Comparison of ENCODE assay signal across 8 mouse cellular contexts in genomic region chr4:123584084-123584719, GRCm38 (mm10).
DNase-seq lines count a peak whose midpoint lies in the region; TF ChIP-seq lines count a peak whose summit lies in the region.

No protein-coding gene starts in this region.

- no peak overlapping the region for H3K27ac ChIP-seq in cerebellum, adult 2 months (ENCODE audit: insufficient read depth, low read length)

- no peaks in the 10 kb centered on the region for H3K27me3 ChIP-seq in cerebellum, adult 2 months (ENCODE audit: control insufficient read depth, insufficient read depth, low read length)

- TF ChIP-seq POLR2A in cerebellum, adult 2 months (IDR thresholded peaks at IDR 0.05; ENCODE audit: borderline replicate concordance, insufficient read depth, low read length), result no peak

- peaks cover 3% of the 10 kb centered on the region; the same call in 1 of the 2 replicates for H3K4me1 ChIP-seq in cerebellum, adult 2 months (ENCODE audit: control insufficient read depth, insufficient read depth, low read length)

- WGBS in cerebellum, adult 2 months, result 55% methylated on average over 8 of the region's 8 CpGs

- no peak for TF ChIP-seq CTCF in cerebellum, adult 2 months (IDR thresholded peaks at IDR 0.05; ENCODE audit: borderline replicate concordance, insufficient read depth, low read depth, low read length)

- no peak overlapping the region for H3K4me3 ChIP-seq in cerebellum, adult 2 months (replicated peaks; ENCODE audit: insufficient read depth, low read depth, low read length)

- DNase-seq in kidney, postnatal 10 days, result peak; percentile 49
- no peak for DNase-seq in kidney, adult 11 months
- peak; percentile 62 for DNase-seq in adipocyte (ENCODE audit: low spot score)
- peak; percentile 45 for DNase-seq in heart, postnatal 4 days
- DNase-seq in lung, postnatal 10 days, result peak; percentile 43
- no peak for DNase-seq in testis, postnatal 10 days (ENCODE audit: low spot score)
- no peak for DNase-seq in cerebellum, adult 2 months
- no peak for DNase-seq in spleen, adult 18-20 months

Comparison
In these comparisons a context has a peak if more than half of its experiments do, and no peak if none do; other contexts are left out.
1. DNase-seq: peak in kidney, postnatal 10 days (single experiment), adipocyte (single experiment), heart, postnatal 4 days (single experiment) and lung, postnatal 10 days (single experiment); none in kidney, adult 11 months (single experiment), testis, postnatal 10 days (single experiment), cerebellum, adult 2 months (0 of 2) and spleen, adult 18-20 months (0 of 2).